Mouse (Mus musculus) cerebellum, adult 11 months (tissue): ENCODE data around the gene Laptm5.
A peak's percentile ranks its signal among the peaks of the same experiment; 100 is the strongest.

ENCODE experiments used
- DNase-seq: peaks from one replicate; pipeline ENCODE4 v3.0.0; 2022

Gene Laptm5

GRCm38 (mm10) chr4:130899782-130900427 is 13.0 kb upstream of the Laptm5 start:
- DNase-seq: no peak

- no peak for DNase-seq
Measured at GRCm38 (mm10) chr4:130900746-130901145, 12.2 kb upstream of the Laptm5 start.

- no peak for DNase-seq
Measured at GRCm38 (mm10) chr4:130902289-130902781, 10.6 kb upstream of the Laptm5 start.

- DNase-seq: no peak
Measured at GRCm38 (mm10) chr4:130905025-130905424, 7.9 kb upstream of the Laptm5 start.

GRCm38 (mm10) chr4:130905882-130906281 is 7.0 kb upstream of the Laptm5 start:
- no peak for DNase-seq

GRCm38 (mm10) chr4:130906296-130906695 is 6.6 kb upstream of the Laptm5 start:
- DNase-seq: peak; percentile 48

GRCm38 (mm10) chr4:130907200-130908069 is 5.5 kb upstream of the Laptm5 start:
- no peak for DNase-seq

- DNase-seq: no peak
Measured at GRCm38 (mm10) chr4:130908133-130908532, 4.8 kb upstream of the Laptm5 start.

GRCm38 (mm10) chr4:130909167-130909874 is 3.6 kb upstream of the Laptm5 start:
- no peak for DNase-seq

GRCm38 (mm10) chr4:130910666-130911065 is 2.3 kb upstream of the Laptm5 start:
- DNase-seq: no peak

- no peak for DNase-seq
Measured at GRCm38 (mm10) chr4:130912626-130913025, 299 bp upstream of the Laptm5 start.

- DNase-seq: no peak
Measured at GRCm38 (mm10) chr4:130913511-130913910, 586 bp downstream of the Laptm5 start.

- no peak for DNase-seq
Measured at GRCm38 (mm10) chr4:130914011-130914410, 1.1 kb downstream of the Laptm5 start.

- no peak for DNase-seq
Measured at GRCm38 (mm10) chr4:130914527-130914926, 1.6 kb downstream of the Laptm5 start.

GRCm38 (mm10) chr4:130915006-130915667 is 2.2 kb downstream of the Laptm5 start:
- DNase-seq: no peak

GRCm38 (mm10) chr4:130915668-130916035 is 2.7 kb downstream of the Laptm5 start:
- DNase-seq: no peak

- DNase-seq: no peak
Measured at GRCm38 (mm10) chr4:130916639-130917038, 3.7 kb downstream of the Laptm5 start.

- DNase-seq: no peak
Measured at GRCm38 (mm10) chr4:130917564-130917963, 4.6 kb downstream of the Laptm5 start.

- no peak for DNase-seq
Measured at GRCm38 (mm10) chr4:130918805-130919749, 6.2 kb downstream of the Laptm5 start.

GRCm38 (mm10) chr4:130919750-130920356 is 6.9 kb downstream of the Laptm5 start:
- no peak for DNase-seq
